9 mouse cellular contexts compared by ENCODE assay signal in genomic region chr17:15208030-15208807, GRCm38 (mm10).
DNase-seq lines count a peak whose midpoint lies in the region; ATAC-seq lines count a peak whose summit lies in the region.
"Had no signal": no experiment of that assay in that cellular context is flagged by ENCODE, and none has a peak within 500 bp of the region (broad histone marks: within the 10 kb centered on the region; RNA-seq: fewer than 3 reads in every experiment).

No protein-coding gene starts in this region.

- H3K27me3 ChIP-seq in heart, embryonic 12.5 days (replicated peaks): peaks cover 12% of the 10 kb centered on the region
- H3K27me3 ChIP-seq in heart, embryonic 14.5 days (ENCODE audit: control insufficient read depth, insufficient read depth, low read length): 0 out of 2 replicates have a peak, but pooled peaks cover 6% of the 10 kb centered on the region
- H3K27me3 ChIP-seq in liver, embryonic 12.5 days (replicated peaks): no peaks in the 10 kb centered on the region
- H3K27me3 ChIP-seq in neural tube, embryonic 14.5 days (ENCODE audit: control insufficient read depth, insufficient read depth, low read length): no peaks in the 10 kb centered on the region

- peak overlapping the region; percentile 35 for H3K4me3 ChIP-seq in heart, embryonic 12.5 days
- H3K4me3 ChIP-seq in heart, embryonic 14.5 days (ENCODE audit: control insufficient read depth in 1 of 2, insufficient read depth in 1 of 2, low read depth in 1 of 2, low read length in 2 of 2): peak overlapping the region; percentile 14 to 34
- H3K4me3 ChIP-seq in liver, embryonic 12.5 days: peak overlapping the region; percentile 42
- peak overlapping the region; percentile 9 for H3K4me3 ChIP-seq in neural tube, embryonic 14.5 days (ENCODE audit: low read depth, low read length)

- 0 out of 2 replicates have a peak, but pooled peaks cover 5% of the 10 kb centered on the region for H3K9me3 ChIP-seq in heart, embryonic 12.5 days (replicated peaks)
- H3K9me3 ChIP-seq in heart, embryonic 14.5 days (ENCODE audit: control insufficient read depth, low read length): no peaks in the 10 kb centered on the region
- no peaks in the 10 kb centered on the region for H3K9me3 ChIP-seq in liver, embryonic 12.5 days (replicated peaks)
- H3K9me3 ChIP-seq in neural tube, embryonic 14.5 days (ENCODE audit: control insufficient read depth, low read length): no peaks in the 10 kb centered on the region
- H3K9me3 ChIP-seq: G1E had no signal

- H3K4me1 ChIP-seq in heart, embryonic 12.5 days (replicated peaks): peaks cover 38% of the 10 kb centered on the region
- peaks cover 16 to 17% of the 10 kb centered on the region in 2 experiments for H3K4me1 ChIP-seq in heart, embryonic 14.5 days (ENCODE audit: control insufficient read depth in 2 of 2, insufficient read depth in 2 of 2, low read length in 2 of 2)
- H3K4me1 ChIP-seq in liver, embryonic 12.5 days: peaks cover 21% of the 10 kb centered on the region
- H3K4me1 ChIP-seq in neural tube, embryonic 14.5 days (ENCODE audit: control insufficient read depth, insufficient read depth, low read length): peaks cover 7% of the 10 kb centered on the region; the same call in 1 of the 2 replicates

- WGBS in heart, embryonic 12.5 days: 9% methylated on average over 19 of the region's 19 CpGs
- 10% methylated on average over 19 of the region's 19 CpGs for WGBS in heart, embryonic 14.5 days
- 17% methylated on average over 19 of the region's 19 CpGs for WGBS in liver, embryonic 12.5 days (ENCODE audit: insufficient replicate concordance)
- WGBS in neural tube, embryonic 14.5 days: under 1% methylated on average over 19 of the region's 19 CpGs

- H3K9ac ChIP-seq in heart, embryonic 12.5 days: no peak overlapping the region
- H3K9ac ChIP-seq in heart, embryonic 14.5 days (ENCODE audit: low read length): no peak overlapping the region
- 0 out of 2 replicates have a peak overlapping the region, but pooled peaks have one; percentile 23 for H3K9ac ChIP-seq in liver, embryonic 12.5 days
- H3K9ac ChIP-seq in neural tube, embryonic 14.5 days (replicated peaks; ENCODE audit: low read depth, low read length): peak overlapping the region; percentile 9; the same call in 1 of the 2 replicates

- peak overlapping the region; percentile 65 for H3K4me2 ChIP-seq in heart, embryonic 12.5 days
- peak overlapping the region; percentile 55 for H3K4me2 ChIP-seq in heart, embryonic 14.5 days (ENCODE audit: low read length)
- H3K4me2 ChIP-seq in liver, embryonic 12.5 days: peak overlapping the region; percentile 57
- H3K4me2 ChIP-seq in neural tube, embryonic 14.5 days (ENCODE audit: low read depth, low read length): peak overlapping the region; percentile 52

- DNase-seq in heart, adult 11 months: no peak
- DNase-seq in embryo, embryonic 10.5 days (ENCODE audit: low spot score): peak; percentile 81
- DNase-seq in kidney, postnatal 36 days: peak; percentile 27 to 58
- DNase-seq in spleen, adult 12 weeks (ENCODE audit: low spot score): no peak

- peak; percentile 62 for ATAC-seq in heart, embryonic 12.5 days (ENCODE audit: insufficient number of reproducible peaks, low FRiP score)
- 0 out of 2 replicates have a peak, but pooled peaks have one; percentile 21 for ATAC-seq in heart, embryonic 14.5 days (ENCODE audit: insufficient number of reproducible peaks, insufficient read depth, low FRiP score, low read depth)
- peak; percentile 44 for ATAC-seq in liver, embryonic 12.5 days
- peak; percentile 84 for ATAC-seq in neural tube, embryonic 14.5 days (ENCODE audit: low read depth)

- no peaks in the 10 kb centered on the region for H3K36me3 ChIP-seq in heart, embryonic 12.5 days
- H3K36me3 ChIP-seq in heart, embryonic 14.5 days (ENCODE audit: control insufficient read depth, insufficient read depth, low read length): no peaks in the 10 kb centered on the region
- H3K36me3 ChIP-seq in liver, embryonic 12.5 days: no peaks in the 10 kb centered on the region
- no peaks in the 10 kb centered on the region for H3K36me3 ChIP-seq in neural tube, embryonic 14.5 days (ENCODE audit: control insufficient read depth, insufficient read depth, low read length)
- H3K36me3 ChIP-seq: G1E had no signal

- H3K27ac ChIP-seq in heart, embryonic 12.5 days (ENCODE audit: poor library complexity, severe bottlenecking): no peak overlapping the region
- H3K27ac ChIP-seq in heart, embryonic 14.5 days (replicated peaks in 1 of 2; ENCODE audit: control insufficient read depth in 1 of 2, insufficient read depth in 1 of 2, low read depth in 2 of 2, low read length in 2 of 2): no peak overlapping the region
- no peak overlapping the region for H3K27ac ChIP-seq in liver, embryonic 12.5 days
- peak overlapping the region; percentile 82 for H3K27ac ChIP-seq in neural tube, embryonic 14.5 days (ENCODE audit: low read depth, low read length)

Comparison
In these comparisons a context has a peak if more than half of its experiments do, and no peak if none do; other contexts are left out.
1. ATAC-seq: peak in every context shown above with its lines; median percentile 84 in neural tube, embryonic 14.5 days; 62 in heart, embryonic 12.5 days; 44 in liver, embryonic 12.5 days; 21 in heart, embryonic 14.5 days.
2. H3K9ac ChIP-seq: peak in liver, embryonic 12.5 days (single experiment) and neural tube, embryonic 14.5 days (single experiment); none in heart, embryonic 12.5 days (single experiment) and heart, embryonic 14.5 days (single experiment).
3. DNase-seq: peak in embryo, embryonic 10.5 days (single experiment) and kidney, postnatal 36 days (2 of 2); none in heart, adult 11 months (single experiment) and spleen, adult 12 weeks (single experiment).
4. Peak in every context shown above with its lines, with median percentiles within 50 percentile points of each other: H3K4me2 ChIP-seq and H3K4me3 ChIP-seq.